Mouse (Mus musculus) brain, embryonic 14.5 days (tissue): ENCODE data around the gene Slc38a1.

Source experiments
- CTCF ChIP-seq: fragments of 200-500 bp; IDR thresholded peaks from 2 replicates; pipeline ENCODE4 v1.5.1; 2012; ENCODE audit warnings: inconsistent platforms, mild to moderate bottlenecking, moderate library complexity, borderline replicate concordance; ENCODE audit not compliant: insufficient read depth, insufficient read length; ENCODE audit errors: extremely low read depth
- POLR2A ChIP-seq: fragments of 200-500 bp; IDR thresholded peaks from 2 replicates; pipeline ENCODE4 v1.6.1; 2012; ENCODE audit warnings: mild to moderate bottlenecking, inconsistent platforms, borderline replicate concordance; ENCODE audit not compliant: poor library complexity, insufficient read depth, insufficient read length, severe bottlenecking; ENCODE audit errors: extremely low read depth

- TF ChIP-seq POLR2A (no peak), CTCF (no peak)
These were observed 20.3 kb downstream of the Slc38a1 start for GRCm38 (mm10) chr15:96622376-96622775.
